8 mouse cellular contexts compared by ENCODE assay signal in the genomic region with DNA sequence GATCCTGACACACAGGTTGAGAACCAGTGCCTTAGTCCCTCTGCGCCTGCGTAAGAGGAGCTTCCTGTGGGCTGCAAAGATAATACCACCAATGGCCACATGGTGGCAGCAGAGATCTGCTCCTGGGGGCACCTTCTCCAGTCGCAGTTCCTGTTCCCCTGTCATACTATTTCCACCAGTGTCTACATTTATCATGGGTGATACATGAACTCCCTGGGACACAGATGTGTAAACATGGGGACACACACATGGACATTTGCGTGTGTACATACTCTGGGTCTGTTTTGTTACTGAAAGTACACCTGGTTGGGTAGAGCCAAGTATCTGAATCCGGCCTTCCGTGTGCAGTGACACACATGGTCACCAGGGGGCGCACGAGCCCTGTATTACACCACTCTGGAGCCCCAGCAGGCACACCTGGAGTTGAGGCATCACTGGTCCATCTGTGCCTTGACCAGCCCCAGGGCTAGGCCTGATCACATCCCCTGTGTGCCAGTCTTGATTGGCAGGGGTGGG. TPM values are rescaled to one million over a fixed set of nuclear protein-coding genes. Genes with fewer than 3 reads are reported as not detected.
DNase-seq lines count a peak whose midpoint lies in the region; ATAC-seq and TF ChIP-seq lines count a peak whose summit lies in the region.

No protein-coding gene starts in this region.

- TF ChIP-seq CTCF in heart, postnatal 0 days (IDR thresholded peaks at IDR 0.05; ENCODE audit: low read depth) = peak; percentile 74
- peak; percentile 92 for TF ChIP-seq CTCF in liver, embryonic 14.5 days (IDR thresholded peaks at IDR 0.05; ENCODE audit: low read depth)

- H3K4me2 ChIP-seq in forebrain, embryonic 13.5 days = no peak overlapping the region
- H3K4me2 ChIP-seq in heart, postnatal 0 days (ENCODE audit: low read depth, low read length) = no peak overlapping the region
- H3K4me2 ChIP-seq in liver, embryonic 14.5 days (ENCODE audit: low read depth) = peak overlapping the region; percentile 1
- H3K4me2 ChIP-seq in stomach, embryonic 15.5 days = peak overlapping the region; percentile 29; the same call in 1 of the 2 replicates

- DNase-seq in c-Kit-positive CD71-negative TER-119-negative erythroid progenitor cells, embryonic 14.5 days (ENCODE audit: low read depth) = peak; percentile 95
- peak; percentile 82 for DNase-seq in heart, postnatal 0 days (ENCODE audit: low spot score)
- DNase-seq in kidney, postnatal 36 days = peak; percentile 81 to 94
- DNase-seq in liver, embryonic 14.5 days (ENCODE audit: low read depth in 3 of 3, low spot score in 3 of 3) = peak; percentile 67 to 73 (median 72)
- DNase-seq in neural tube, embryonic 10.5 days (ENCODE audit: extremely low spot score, low spot score) = peak; percentile 91

- H3K9ac ChIP-seq in forebrain, embryonic 13.5 days = no peak overlapping the region
- H3K9ac ChIP-seq in heart, postnatal 0 days (replicated peaks; ENCODE audit: low read depth, low read length) = no peak overlapping the region
- no peak overlapping the region for H3K9ac ChIP-seq in liver, embryonic 14.5 days (replicated peaks)
- no peak overlapping the region for H3K9ac ChIP-seq in stomach, embryonic 15.5 days

- no peaks in the 10 kb centered on the region for H3K4me1 ChIP-seq in forebrain, embryonic 13.5 days
- no peaks in the 10 kb centered on the region for H3K4me1 ChIP-seq in heart, postnatal 0 days (ENCODE audit: control insufficient read depth, insufficient read depth)
- H3K4me1 ChIP-seq in liver, embryonic 14.5 days (replicated peaks; ENCODE audit: control insufficient read depth in 2 of 2, insufficient read depth in 2 of 2, low read length in 1 of 2) = no peaks in the 10 kb centered on the region
- no peaks in the 10 kb centered on the region for H3K4me1 ChIP-seq in stomach, embryonic 15.5 days

- H3K27me3 ChIP-seq in forebrain, embryonic 13.5 days = no peaks in the 10 kb centered on the region
- no peaks in the 10 kb centered on the region for H3K27me3 ChIP-seq in heart, postnatal 0 days (ENCODE audit: control insufficient read depth, insufficient read depth, low read length)
- H3K27me3 ChIP-seq in liver, embryonic 14.5 days (ENCODE audit: control insufficient read depth, insufficient read depth, low read length) = no peaks in the 10 kb centered on the region
- no peaks in the 10 kb centered on the region for H3K27me3 ChIP-seq in stomach, embryonic 15.5 days (replicated peaks)

- TF ChIP-seq EP300 in heart, postnatal 0 days (IDR thresholded peaks at IDR 0.05; ENCODE audit: low read depth) = no peak
- no peak for TF ChIP-seq EP300 in liver, embryonic 14.5 days (IDR thresholded peaks at IDR 0.05; ENCODE audit: low read depth)

- H3K27ac ChIP-seq in forebrain, embryonic 13.5 days = no peak overlapping the region
- H3K27ac ChIP-seq in heart, postnatal 0 days (ENCODE audit: low read depth) = no peak overlapping the region
- no peak overlapping the region for H3K27ac ChIP-seq in liver, embryonic 14.5 days
- H3K27ac ChIP-seq in stomach, embryonic 15.5 days = no peak overlapping the region

- H3K9me3 ChIP-seq in forebrain, embryonic 13.5 days (replicated peaks) = no peaks in the 10 kb centered on the region; the same call in 1 of the 2 replicates
- H3K9me3 ChIP-seq in heart, postnatal 0 days (replicated peaks; ENCODE audit: control insufficient read depth, low read length) = no peaks in the 10 kb centered on the region
- H3K9me3 ChIP-seq in liver, embryonic 14.5 days (ENCODE audit: control insufficient read depth, low read length) = no peaks in the 10 kb centered on the region
- no peaks in the 10 kb centered on the region for H3K9me3 ChIP-seq in stomach, embryonic 15.5 days

- no peaks in the 10 kb centered on the region for H3K36me3 ChIP-seq in forebrain, embryonic 13.5 days (ENCODE audit: poor library complexity, severe bottlenecking)
- no peaks in the 10 kb centered on the region for H3K36me3 ChIP-seq in heart, postnatal 0 days (replicated peaks; ENCODE audit: control insufficient read depth, insufficient read depth, low read length)
- no peaks in the 10 kb centered on the region for H3K36me3 ChIP-seq in liver, embryonic 14.5 days (replicated peaks; ENCODE audit: control insufficient read depth, insufficient read depth, low read depth)
- H3K36me3 ChIP-seq in stomach, embryonic 15.5 days = no peaks in the 10 kb centered on the region

- H3K4me3 ChIP-seq in forebrain, embryonic 13.5 days = no peak overlapping the region
- H3K4me3 ChIP-seq in heart, postnatal 0 days (ENCODE audit: low read depth, low read length) = no peak overlapping the region
- peak overlapping the region in 1 of 2 experiments; percentile 41; a peak in 2 of 4 replicates for H3K4me3 ChIP-seq in liver, embryonic 14.5 days (ENCODE audit: insufficient read depth in 1 of 2, low read depth in 2 of 2, low read length in 2 of 2)
- no peak overlapping the region for H3K4me3 ChIP-seq in stomach, embryonic 15.5 days (replicated peaks)

- peak; percentile 66 for ATAC-seq in CD4-positive, CD25-positive, alpha-beta regulatory T cell, adult 4 months
- ATAC-seq in forebrain, embryonic 13.5 days = peak; percentile 62
- peak; percentile 25; the same call in 1 of the 2 replicates for ATAC-seq in heart, postnatal 0 days (ENCODE audit: insufficient read depth, low read depth)
- ATAC-seq in liver, embryonic 14.5 days (ENCODE audit: insufficient read depth) = peak; percentile 54; the same call in 1 of the 2 replicates
- peak; percentile 40 for ATAC-seq in stomach, embryonic 15.5 days (ENCODE audit: insufficient read depth, low FRiP score, low read depth)

- 15% methylated on average over 8 of the region's 8 CpGs for WGBS in forebrain, embryonic 13.5 days
- WGBS in heart, postnatal 0 days = 11% methylated on average over 8 of the region's 8 CpGs
- 6% methylated on average over 8 of the region's 8 CpGs for WGBS in liver, embryonic 14.5 days (ENCODE audit: insufficient replicate concordance)
- WGBS in stomach, embryonic 15.5 days = 18% methylated on average over 8 of the region's 8 CpGs

RNA-seq across cellular contexts. Expression of a gene that starts 36.4 kb away (rescaled TPM):
- polyA plus RNA-seq in CD4-positive, CD25-positive, alpha-beta regulatory T cell, adult 4 months (2017; shearing (Covaris generic)) = not detected
- 23.9 and 27.8 TPM in 2 replicates for polyA plus RNA-seq in forebrain, embryonic 13.5 days (2015; fragmentation: Nextera tagmentation; extraction: Ambion mirVana)
- 0.97 and 4.8 TPM in 2 replicates for total RNA-seq in heart, postnatal 0 days (2014; rRNA removed; ENCODE audit: low replicate concordance)
- 1.2 TPM in 2 replicates for polyA plus RNA-seq in heart, postnatal 0 days (2015; fragmentation: Nextera tagmentation; extraction: Ambion mirVana)
- polyA plus RNA-seq in liver, embryonic 14.5 days (2012; rRNA removed) = 0.29 and 0.54 TPM in 2 replicates
- polyA plus RNA-seq in liver, embryonic 14.5 days (2014; fragmentation: Nextera tagmentation; extraction: Ambion mirVana) = 0.11 TPM in 1 of 2 replicates, not detected in the other
- 8.4 and 10.5 TPM in 2 replicates for polyA plus RNA-seq in stomach, embryonic 15.5 days (2015; fragmentation: Nextera tagmentation; extraction: Ambion mirVana)

Comparison
In these comparisons a context has a peak if more than half of its experiments do, and no peak if none do; other contexts are left out.
1. H3K4me2 ChIP-seq: peak in liver, embryonic 14.5 days (single experiment) and stomach, embryonic 15.5 days (single experiment); none in forebrain, embryonic 13.5 days (single experiment) and heart, postnatal 0 days (single experiment).
2. Peak in every context shown above with its lines, with median percentiles within 50 percentile points of each other: ATAC-seq and DNase-seq.